Mouse (Mus musculus): Measurements from ENCODE around the gene Ism1. TPM values are rescaled to one million over a fixed set of nuclear protein-coding genes. Genes with fewer than 3 reads are reported as not detected.

The Ism1 gene
- polyA plus RNA-seq, 1 experiment = 2.9 TPM

DNA sequence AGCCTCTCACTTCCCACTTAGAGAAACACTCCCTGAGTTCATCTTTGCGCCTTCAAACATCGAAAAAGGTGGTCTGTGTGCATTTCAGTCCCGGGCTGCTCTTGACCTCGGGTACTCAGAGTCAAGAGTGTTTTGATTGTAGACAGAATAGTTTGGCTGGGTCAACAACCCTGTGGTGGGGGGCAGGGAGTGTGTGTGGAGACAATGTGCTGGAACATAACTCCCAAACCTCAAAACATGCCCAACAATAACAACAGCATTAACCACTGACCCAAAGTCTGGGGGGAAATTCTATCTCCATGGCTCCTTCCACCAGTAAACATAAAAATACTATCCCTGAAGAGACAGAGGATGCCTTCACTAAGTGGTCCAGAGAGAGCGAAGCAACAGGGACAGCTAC is 51.4 kb downstream of the Ism1 start:
- no peak overlapping the region for H3K27ac ChIP-seq (ENCODE audit: insufficient read depth, low read length)
- TF ChIP-seq POLR2A (IDR thresholded peaks at IDR 0.05; ENCODE audit: extremely low read depth, insufficient read depth, low read length) = no peak
- no peak for TF ChIP-seq CTCF (IDR thresholded peaks at IDR 0.05; ENCODE audit: extremely low read depth, insufficient read depth, low read length)
- H3K4me3 ChIP-seq (ENCODE audit: insufficient read depth, low read length) = no peak overlapping the region
- no peaks in the 10 kb centered on the region for H3K4me1 ChIP-seq (ENCODE audit: control insufficient read depth, insufficient read depth, low read length)

DNA sequence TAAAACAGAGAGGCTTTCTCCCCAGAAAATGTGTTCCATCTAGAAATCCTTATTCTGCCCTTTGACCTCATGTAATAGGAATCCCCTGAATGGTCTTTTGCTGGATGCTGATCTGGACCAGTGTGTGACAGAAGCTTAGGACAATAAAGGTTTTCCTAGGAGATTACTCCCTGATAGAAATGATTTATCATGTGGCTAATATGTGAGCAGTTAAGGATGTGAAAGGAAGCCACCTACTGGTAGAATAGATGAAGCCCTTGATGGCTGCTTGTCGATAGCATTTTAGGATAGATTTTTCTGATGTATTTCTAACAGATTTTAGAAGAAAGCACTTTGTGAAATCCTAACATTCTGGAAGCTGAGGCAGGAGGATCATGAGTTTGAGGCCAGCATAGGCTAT is 64.4 kb downstream of the Ism1 start:
- Histone ChIP-seq H3K27ac (ENCODE audit: insufficient read depth, low read length) (no peak overlapping the region), H3K4me3 (ENCODE audit: insufficient read depth, low read length) (no peak overlapping the region), H3K4me1 (ENCODE audit: control insufficient read depth, insufficient read depth, low read length) (no peaks in the 10 kb centered on the region)
- TF ChIP-seq POLR2A (IDR thresholded peaks at IDR 0.05; ENCODE audit: extremely low read depth, insufficient read depth, low read length) (no peak), CTCF (IDR thresholded peaks at IDR 0.05; ENCODE audit: extremely low read depth, insufficient read depth, low read length) (no peak)

DNA sequence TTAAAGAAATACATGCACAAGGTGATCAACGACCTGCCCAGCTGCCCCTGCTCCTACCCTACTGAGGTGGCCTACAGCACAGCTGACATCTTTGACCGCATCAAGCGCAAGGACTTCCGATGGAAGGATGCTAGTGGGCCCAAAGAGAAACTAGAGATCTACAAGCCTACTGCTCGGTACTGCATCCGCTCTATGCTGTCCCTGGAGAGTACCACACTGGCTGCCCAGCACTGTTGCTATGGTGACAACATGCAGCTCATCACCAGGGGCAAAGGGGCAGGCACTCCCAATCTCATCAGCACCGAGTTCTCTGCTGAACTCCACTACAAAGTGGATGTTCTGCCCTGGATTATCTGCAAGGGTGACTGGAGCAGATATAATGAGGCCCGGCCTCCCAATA is 79.0 kb downstream of the Ism1 start:
- TF ChIP-seq POLR2A (IDR thresholded peaks at IDR 0.05; ENCODE audit: extremely low read depth, insufficient read depth, low read length) (no peak), CTCF (IDR thresholded peaks at IDR 0.05; ENCODE audit: extremely low read depth, insufficient read depth, low read length) (no peak)

DNA sequence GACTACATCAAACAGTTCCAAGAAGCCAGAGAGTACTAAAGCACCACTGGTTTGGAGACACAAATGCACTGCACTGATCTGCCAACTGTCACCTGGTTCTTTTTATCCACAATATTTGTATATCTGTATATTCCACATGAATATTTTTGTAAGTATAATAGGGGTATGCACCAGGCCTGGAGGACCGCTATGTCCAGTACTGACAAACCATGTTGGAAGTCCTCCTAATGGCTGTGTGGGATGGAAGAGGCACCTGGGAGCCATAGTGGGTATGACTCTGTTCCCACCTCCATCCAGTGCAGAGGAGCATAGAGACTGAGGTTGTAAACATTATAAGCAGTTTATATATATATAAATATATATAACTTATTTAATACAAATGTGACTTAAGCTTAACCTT is 79.5 kb downstream of the Ism1 start:
- Histone ChIP-seq H3K4me3 (ENCODE audit: insufficient read depth, low read length) (no peak overlapping the region), H3K27ac (ENCODE audit: insufficient read depth, low read length) (no peak overlapping the region), H3K4me1 (ENCODE audit: control insufficient read depth, insufficient read depth, low read length) (no peaks in the 10 kb centered on the region)
- TF ChIP-seq CTCF (IDR thresholded peaks at IDR 0.05; ENCODE audit: extremely low read depth, insufficient read depth, low read length) (no peak), POLR2A (IDR thresholded peaks at IDR 0.05; ENCODE audit: extremely low read depth, insufficient read depth, low read length) (no peak)

More for the DNA sequence above, 79.0 kb downstream of the Ism1 start:
- Histone ChIP-seq H3K27ac (ENCODE audit: insufficient read depth, low read length) (no peak overlapping the region), H3K4me1 (ENCODE audit: control insufficient read depth, insufficient read depth, low read length) (no peaks in the 10 kb centered on the region), H3K4me3 (ENCODE audit: insufficient read depth, low read length) (no peak overlapping the region)

DNA sequence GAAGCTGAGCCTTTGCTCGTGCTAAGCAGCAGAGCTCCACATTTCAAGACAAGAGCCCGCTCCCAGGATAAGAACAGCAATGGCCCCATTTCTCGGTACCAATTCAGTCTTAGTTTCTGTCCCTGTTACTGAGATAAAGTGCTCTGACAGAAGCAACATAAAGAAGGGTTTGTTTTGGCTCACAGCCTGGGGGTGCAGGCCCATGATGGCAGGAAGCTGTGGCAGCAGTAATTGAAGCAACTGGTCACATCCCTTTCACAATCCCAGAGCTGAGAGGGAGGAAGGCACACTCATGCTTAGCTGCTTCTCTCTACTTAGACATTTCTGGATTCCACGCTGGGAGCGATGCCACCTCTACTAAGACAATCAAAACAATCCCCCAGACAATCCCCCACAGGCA is 86.4 kb downstream of the Ism1 start:
- H3K4me1 ChIP-seq (ENCODE audit: control insufficient read depth, insufficient read depth, low read length) = no peaks in the 10 kb centered on the region
- H3K4me3 ChIP-seq (ENCODE audit: insufficient read depth, low read length) = no peak overlapping the region
- no peak for TF ChIP-seq POLR2A (IDR thresholded peaks at IDR 0.05; ENCODE audit: extremely low read depth, insufficient read depth, low read length)
- TF ChIP-seq CTCF (IDR thresholded peaks at IDR 0.05; ENCODE audit: extremely low read depth, insufficient read depth, low read length) = no peak
- H3K27ac ChIP-seq (ENCODE audit: insufficient read depth, low read length) = no peak overlapping the region

DNA sequence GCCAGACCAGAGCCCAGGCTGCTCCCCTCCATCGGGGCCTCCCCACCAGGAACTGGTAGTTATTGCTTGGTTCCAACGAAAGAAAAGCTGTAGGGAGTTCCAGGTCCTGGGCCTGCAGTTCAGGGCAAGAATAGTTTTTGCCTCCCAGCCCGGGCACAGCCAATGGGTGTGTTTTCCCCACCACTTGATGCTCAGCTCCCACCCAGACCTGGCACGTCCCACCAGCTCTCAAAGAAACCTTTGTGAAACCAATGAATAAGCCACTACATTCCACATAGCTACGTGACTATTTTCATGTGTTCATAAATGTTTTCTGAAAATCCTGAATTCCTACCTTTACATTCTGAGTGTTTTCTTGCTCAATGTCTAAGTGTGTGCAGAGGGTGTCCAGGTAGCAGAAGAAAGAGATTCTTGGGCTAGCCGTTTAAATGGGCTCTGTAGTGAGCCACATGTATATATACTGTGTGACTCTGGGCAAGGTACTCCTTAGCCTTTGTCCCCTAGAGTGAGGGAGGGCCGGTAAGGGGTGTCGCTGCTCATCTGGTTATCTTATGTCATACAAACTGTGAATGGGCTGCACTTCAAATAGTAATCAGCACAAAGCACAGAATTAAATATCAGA is 97.1 kb downstream of the Ism1 start:
- TF ChIP-seq CTCF (IDR thresholded peaks at IDR 0.05; ENCODE audit: extremely low read depth, insufficient read depth, low read length) = no peak
- Histone ChIP-seq H3K27ac (ENCODE audit: insufficient read depth, low read length) (no peak overlapping the region), H3K4me1 (ENCODE audit: control insufficient read depth, insufficient read depth, low read length) (no peaks in the 10 kb centered on the region; the same call in 1 of the 2 replicates), H3K4me3 (ENCODE audit: insufficient read depth, low read length) (no peak overlapping the region)

DNA sequence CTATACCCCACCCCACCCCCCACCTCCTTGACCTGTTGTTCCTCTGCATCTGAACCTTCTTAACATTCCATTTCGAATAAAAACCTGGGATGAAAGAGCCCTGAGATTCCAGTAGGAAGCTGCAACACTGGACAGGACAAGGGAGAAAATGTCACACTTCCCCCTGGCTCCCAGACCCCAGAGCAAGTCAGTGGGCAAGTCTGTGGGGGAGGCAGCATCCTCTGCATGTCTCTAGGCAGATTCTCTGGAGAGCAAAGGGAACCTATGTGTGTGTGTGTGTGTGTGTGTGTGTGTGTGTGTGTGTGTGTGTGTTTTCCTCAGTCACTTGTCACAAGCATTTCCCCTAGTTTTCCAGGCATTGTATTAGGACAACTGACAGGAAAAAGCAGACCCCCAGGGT is 98.7 kb downstream of the Ism1 start:
- Histone ChIP-seq H3K4me1 (ENCODE audit: control insufficient read depth, insufficient read depth, low read length) (no peaks in the 10 kb centered on the region; the same call in 1 of the 2 replicates), H3K27ac (ENCODE audit: insufficient read depth, low read length) (no peak overlapping the region), H3K4me3 (ENCODE audit: insufficient read depth, low read length) (no peak overlapping the region)
- TF ChIP-seq POLR2A (IDR thresholded peaks at IDR 0.05; ENCODE audit: extremely low read depth, insufficient read depth, low read length) (no peak), CTCF (IDR thresholded peaks at IDR 0.05; ENCODE audit: extremely low read depth, insufficient read depth, low read length) (no peak)

DNA sequence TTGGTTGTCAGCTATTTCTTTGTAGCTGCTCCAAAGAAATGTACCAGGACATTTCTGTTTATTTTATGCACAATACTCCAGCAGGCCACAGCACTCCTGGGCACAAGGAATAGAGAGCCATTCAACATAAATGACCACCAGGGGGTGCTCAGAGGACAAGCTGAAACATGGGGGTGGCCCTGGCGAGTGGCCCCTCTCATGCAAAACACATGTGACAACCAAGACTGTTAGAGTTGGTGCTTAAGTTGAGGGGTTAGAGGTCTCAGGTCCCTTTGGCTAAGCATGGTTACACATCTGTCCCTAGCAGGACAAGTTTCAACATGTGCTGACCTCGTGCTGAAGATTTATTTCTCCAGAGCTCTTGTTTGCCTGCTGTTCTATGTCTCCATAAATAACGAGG is 100.3 kb downstream of the Ism1 start:
- H3K4me3 ChIP-seq (ENCODE audit: insufficient read depth, low read length) = no peak overlapping the region
- H3K4me1 ChIP-seq (ENCODE audit: control insufficient read depth, insufficient read depth, low read length) = no peaks in the 10 kb centered on the region; the same call in 1 of the 2 replicates
- TF ChIP-seq POLR2A (IDR thresholded peaks at IDR 0.05; ENCODE audit: extremely low read depth, insufficient read depth, low read length) (no peak), CTCF (IDR thresholded peaks at IDR 0.05; ENCODE audit: extremely low read depth, insufficient read depth, low read length) (peak; percentile 30)
- H3K27ac ChIP-seq (ENCODE audit: insufficient read depth, low read length) = no peak overlapping the region

DNA sequence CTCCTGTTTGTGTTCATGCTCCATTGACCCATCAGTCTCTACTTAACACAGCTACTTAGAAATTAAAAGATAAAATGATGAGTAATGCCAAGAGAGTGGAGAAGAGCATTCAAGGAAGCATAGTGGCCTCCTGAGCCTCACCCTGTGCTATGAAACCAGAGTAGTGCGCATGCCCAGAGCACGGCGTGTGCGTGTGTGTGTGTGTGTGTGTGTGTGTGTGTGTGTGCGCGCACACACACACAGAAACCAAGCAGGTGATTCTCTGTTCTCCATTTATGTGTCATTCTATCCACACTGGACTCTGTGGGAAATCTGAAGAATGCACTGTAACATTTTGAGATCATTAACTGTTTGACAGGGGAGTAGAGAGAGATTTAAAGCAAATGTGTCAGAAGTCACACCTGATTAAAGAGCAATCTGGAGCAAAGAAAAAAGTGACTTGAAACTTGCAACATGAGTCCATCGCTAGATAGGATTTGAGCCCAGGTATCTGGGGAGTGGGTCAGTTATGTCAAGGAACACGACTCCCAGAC is 105.4 kb downstream of the Ism1 start:
- no peak overlapping the region for H3K27ac ChIP-seq (ENCODE audit: insufficient read depth, low read length)
- TF ChIP-seq POLR2A (IDR thresholded peaks at IDR 0.05; ENCODE audit: extremely low read depth, insufficient read depth, low read length) = no peak
- TF ChIP-seq CTCF (IDR thresholded peaks at IDR 0.05; ENCODE audit: extremely low read depth, insufficient read depth, low read length) = no peak
- H3K4me1 ChIP-seq (ENCODE audit: control insufficient read depth, insufficient read depth, low read length) = no peaks in the 10 kb centered on the region; the same call in 1 of the 2 replicates
- H3K4me3 ChIP-seq (ENCODE audit: insufficient read depth, low read length) = no peak overlapping the region

DNA sequence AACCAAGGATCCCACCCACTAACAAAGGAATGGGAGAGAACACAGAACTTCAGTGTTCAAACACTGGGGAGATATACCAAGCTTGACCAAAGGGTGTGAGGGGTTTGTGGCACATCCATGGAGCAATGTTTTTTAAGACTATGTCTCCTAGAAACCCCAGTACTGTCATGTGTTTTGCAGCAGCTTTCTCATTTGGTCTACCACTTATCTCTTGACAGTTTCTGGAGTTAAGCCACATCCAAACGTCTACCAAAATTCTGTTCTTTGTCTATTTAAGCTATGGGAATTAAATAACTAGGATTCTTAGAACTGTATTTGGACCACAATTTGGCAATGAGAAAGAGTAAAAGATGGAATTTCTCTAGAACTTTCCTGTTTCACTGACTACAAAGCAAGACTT is 106.5 kb downstream of the Ism1 start:
- Histone ChIP-seq H3K4me3 (ENCODE audit: insufficient read depth, low read length) (no peak overlapping the region), H3K27ac (ENCODE audit: insufficient read depth, low read length) (no peak overlapping the region), H3K4me1 (ENCODE audit: control insufficient read depth, insufficient read depth, low read length) (no peaks in the 10 kb centered on the region; the same call in 1 of the 2 replicates)
- TF ChIP-seq POLR2A (IDR thresholded peaks at IDR 0.05; ENCODE audit: extremely low read depth, insufficient read depth, low read length) (no peak), CTCF (IDR thresholded peaks at IDR 0.05; ENCODE audit: extremely low read depth, insufficient read depth, low read length) (no peak)

Data from cortical plate, adult 2 months (tissue).